Mouse (Mus musculus) embryonic stem cell, embryonic (primary cell): ENCODE results near the gene Chrnb2.

Experiments
- CTCF ChIA-PET, 4 experiments: fragments of 300-600 bp in 2 of 4; fragments of 350-600 bp in 2 of 4; sonication (Branson Sonifier 250); formaldehyde crosslinking; loops; one replicate each; lab custom pipeline; 2022; ENCODE audit warnings: inconsistent platforms in 2 of 4; lab: Charles Lee
- POLR2A ChIA-PET, 4 experiments: fragments of 300-600 bp in 2 of 4; fragments of 350-600 bp in 2 of 4; sonication (Branson Sonifier 250); formaldehyde crosslinking; loops; one replicate each; lab custom pipeline; 2022; ENCODE audit warnings: antibody characterized with exemption in 4 of 4, inconsistent platforms in 1 of 4; lab: Charles Lee

Gene Chrnb2

DNA sequence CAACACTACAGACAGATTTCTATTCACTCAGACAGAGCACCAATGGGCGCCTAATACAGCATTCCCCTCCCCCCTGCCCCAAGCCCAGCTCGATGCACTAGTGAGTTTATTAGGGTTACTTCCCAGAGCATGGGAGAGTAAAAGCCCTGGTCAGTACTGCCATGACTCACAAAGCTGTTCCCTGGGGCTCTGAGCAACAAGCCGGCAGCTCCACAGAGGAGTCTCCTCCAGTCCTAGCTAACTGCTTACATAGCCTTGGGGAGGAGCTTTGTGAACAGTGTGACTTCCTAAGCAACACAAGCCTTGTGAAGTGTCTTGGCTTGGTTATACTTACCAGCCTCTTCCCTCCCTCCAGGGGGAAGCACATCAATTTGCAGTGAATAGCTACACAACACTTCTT lies 60.8 kb downstream of the Chrnb2 start:
- CTCF ChIA-PET: interaction anchor here in 2 of 4 experiments (0.7 to 1.0 kb wide), 2 partner anchors 154 to 179 kb away, joined by 3 to 4 read pairs; no protein-coding TSS in a partner anchor
- POLR2A ChIA-PET: interaction anchor here in 1 of 4 experiments (0.8 kb wide), 1 partner anchor 9 kb away, joined by 3 read pairs; no protein-coding TSS in a partner anchor

DNA sequence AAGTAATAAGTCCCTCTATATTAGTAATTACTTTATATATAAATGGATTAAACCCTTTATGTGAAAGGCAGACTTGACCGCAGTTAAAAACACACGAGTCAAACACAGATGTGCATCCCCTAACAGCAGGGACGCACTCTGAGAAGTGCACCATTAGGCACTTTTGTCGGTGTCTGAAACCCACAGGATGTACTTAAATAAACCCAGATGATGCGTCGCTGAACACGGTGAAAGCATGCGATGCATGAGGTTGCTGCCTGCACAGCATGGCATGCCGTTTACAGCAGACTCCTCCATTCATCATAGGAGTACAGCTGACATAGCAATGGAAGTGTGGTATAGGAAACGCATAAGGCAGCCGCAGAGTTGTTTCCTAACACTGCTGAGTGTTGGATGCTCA lies 64.0 kb downstream of the Chrnb2 start:
- POLR2A ChIA-PET: interaction anchor here in 1 of 4 experiments (0.7 kb wide), 1 partner anchor 9 kb away, joined by 3 read pairs; no protein-coding TSS in a partner anchor
- CTCF ChIA-PET: interaction anchor here in 2 of 4 experiments (0.7 to 1.0 kb wide), 2 partner anchors 11 to 252 kb away, joined by 3 read pairs; no protein-coding TSS in a partner anchor

DNA sequence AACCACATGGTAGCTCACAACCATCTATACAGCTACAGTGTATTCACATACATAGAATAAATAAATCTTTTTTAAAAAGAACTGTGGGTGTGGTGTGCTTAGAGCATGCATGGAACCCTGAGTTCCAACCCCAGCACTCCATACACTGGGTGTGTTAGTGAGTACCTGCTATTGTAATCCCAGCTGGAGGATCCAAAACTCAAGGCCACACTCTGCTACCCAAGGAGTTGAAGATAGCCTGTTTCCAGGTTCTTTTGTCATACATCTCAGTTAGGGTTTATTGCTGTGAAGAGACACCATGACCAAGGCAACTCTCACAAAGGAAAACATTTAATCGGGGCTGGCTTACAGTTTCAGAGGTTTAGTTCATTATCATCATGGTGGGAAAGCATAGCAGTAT lies 65.5 kb downstream of the Chrnb2 start:
- ChIA-PET POLR2A (no interaction called here), CTCF (interaction anchor here in 1 of 4 experiments (0.6 kb wide), 1 partner anchor 122 kb away, joined by 3 read pairs; no protein-coding TSS in a partner anchor)
